Mouse (Mus musculus) stomach, embryonic 15.5 days (tissue): ENCODE results near the gene Pik3r3. TPM values are rescaled to one million over a fixed set of nuclear protein-coding genes. Genes with fewer than 3 reads are reported as not detected.
"Not testable (repeated sequence)": the region's sequence is repeated elsewhere in the genome, so short reads cannot be mapped to it uniquely, and the experiment has no call there.

Source experiments
- ATAC-seq: fragments of 200-750 bp; cut with Nextera tagmentation; 2 replicates; pipeline ENCODE4 v1.8.0; 2017; ENCODE audit warnings: low read depth, moderate number of reproducible peaks, moderate TSS enrichment; ENCODE audit not compliant: insufficient read depth, low FRiP score
- H3K27ac ChIP-seq: fragments of 300-500 bp; sonication (generic); 2 replicates; pipeline ENCODE4 v1.5.1; 2015; ENCODE audit warnings: mild to moderate bottlenecking, inconsistent platforms
- H3K27me3 ChIP-seq: fragments of 300-500 bp; sonication (generic); replicated peaks from 2 replicates; pipeline ENCODE4 v1.6.1; 2015; ENCODE audit warnings: inconsistent platforms
- H3K36me3 ChIP-seq: fragments of 300-500 bp; sonication (generic); 2 replicates; pipeline ENCODE4 v1.6.1; 2015; ENCODE audit warnings: inconsistent platforms
- H3K4me1 ChIP-seq: fragments of 300-500 bp; sonication (generic); 2 replicates; pipeline ENCODE4 v1.6.1; 2015; ENCODE audit warnings: inconsistent platforms
- H3K4me2 ChIP-seq: fragments of 300-500 bp; sonication (generic); 2 replicates; pipeline ENCODE4 v1.6.1; 2015; ENCODE audit warnings: mild to moderate bottlenecking, inconsistent platforms
- H3K4me3 ChIP-seq: fragments of 300-500 bp; sonication (generic); replicated peaks from 2 replicates; pipeline ENCODE4 v1.5.1; 2015; ENCODE audit warnings: inconsistent platforms
- H3K9ac ChIP-seq: fragments of 300-500 bp; sonication (generic); 2 replicates; pipeline ENCODE4 v1.6.1; 2015; ENCODE audit warnings: inconsistent platforms
- H3K9me3 ChIP-seq: fragments of 300-500 bp; sonication (generic); 2 replicates; pipeline ENCODE4 v1.6.1; 2016; ENCODE audit warnings: inconsistent platforms
- WGBS: fragments of 180-500 bp; shearing (Covaris S2); methylation state at CpG from one replicate; pipeline ENCODE4 v1.1.7; 2015; 5-methylcytosine and 5-hydroxymethylcytosine counted together
- polyA plus RNA-seq: library from polyadenylated mRNA; unstranded; fragments of >200 nt; fragmentation: Nextera tagmentation; extraction: Ambion mirVana; gene quantifications from 2 replicates; pipeline ENCODE4 v1.2.1, GENCODE M21; 2015

The Pik3r3 gene
- polyA plus RNA-seq, 1 experiment from 2014 or later = 9.3 TPM

- 41% methylated on average over 4 of the region's 4 CpGs for WGBS
- Histone ChIP-seq H3K9ac (no peak overlapping the region), H3K4me3 (no peak overlapping the region), H3K4me2 (no peak overlapping the region), H3K9me3 (no peaks in the 10 kb centered on the region), H3K27me3 (no peaks in the 10 kb centered on the region), H3K27ac (no peak overlapping the region), H3K4me1 (no peaks in the 10 kb centered on the region), H3K36me3 (no peaks in the 10 kb centered on the region)
- no peak for ATAC-seq
Observed at GRCm38 (mm10) chr4:116192286-116192835, 29.1 kb upstream of the Pik3r3 start.

- Histone ChIP-seq H3K4me3 (no peak overlapping the region), H3K4me1 (no peaks in the 10 kb centered on the region), H3K9ac (no peak overlapping the region), H3K4me2 (no peak overlapping the region), H3K27me3 (no peaks in the 10 kb centered on the region), H3K36me3 (no peaks in the 10 kb centered on the region), H3K9me3 (no peaks in the 10 kb centered on the region), H3K27ac (no peak overlapping the region)
- peak; percentile 89 for ATAC-seq
- WGBS = 50% methylated on average over 9 of the region's 9 CpGs
Observed at GRCm38 (mm10) chr4:116193583-116194383, 27.6 kb upstream of the Pik3r3 start.

- Histone ChIP-seq H3K27ac (no peak overlapping the region), H3K27me3 (no peaks in the 10 kb centered on the region), H3K36me3 (no peaks in the 10 kb centered on the region), H3K4me3 (no peak overlapping the region), H3K9ac (no peak overlapping the region), H3K4me2 (no peak overlapping the region), H3K9me3 (no peaks in the 10 kb centered on the region), H3K4me1 (no peaks in the 10 kb centered on the region)
- ATAC-seq = no peak
- 80% methylated on average over 2 of the region's 2 CpGs for WGBS
Observed at GRCm38 (mm10) chr4:116198422-116198821, 23.0 kb upstream of the Pik3r3 start.

- H3K9ac ChIP-seq = no peak overlapping the region
- ATAC-seq = no peak
- H3K9me3 ChIP-seq = no peaks in the 10 kb centered on the region
- 57% methylated on average over 3 of the region's 3 CpGs for WGBS
- no peak overlapping the region for H3K4me3 ChIP-seq
- H3K27ac ChIP-seq = no peak overlapping the region
- H3K4me1 ChIP-seq = 0 out of 2 replicates have a peak, but pooled peaks cover 3% of the 10 kb centered on the region
- no peaks in the 10 kb centered on the region for H3K36me3 ChIP-seq
- no peaks in the 10 kb centered on the region for H3K27me3 ChIP-seq
- H3K4me2 ChIP-seq = no peak overlapping the region
Observed at GRCm38 (mm10) chr4:116204422-116204821, 17.0 kb upstream of the Pik3r3 start.

DNA sequence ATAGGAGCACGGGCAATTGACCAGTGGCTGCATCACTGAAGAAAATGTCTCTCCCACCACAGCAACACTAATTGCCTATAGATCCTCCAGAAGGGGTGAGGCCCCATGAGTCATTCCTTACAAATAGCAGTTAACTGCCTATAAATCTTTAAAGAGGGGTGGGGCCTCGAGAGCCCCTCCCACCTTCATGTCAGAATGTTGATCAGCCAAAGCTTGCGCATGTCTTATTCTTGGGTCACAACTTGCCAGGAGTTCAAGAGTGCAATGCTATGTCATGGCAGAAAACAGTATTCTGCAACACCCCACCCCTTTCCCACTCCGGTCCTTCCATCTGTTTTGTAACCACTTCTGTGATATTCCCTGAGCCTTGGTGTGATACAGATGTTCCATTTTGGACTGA lies 14.9 kb upstream of the Pik3r3 start:
- no peak overlapping the region for H3K27ac ChIP-seq
- H3K4me3 ChIP-seq = no peak overlapping the region
- H3K4me1 ChIP-seq = 0 out of 2 replicates have a peak, but pooled peaks cover 3% of the 10 kb centered on the region
- no peak for ATAC-seq
- no peaks in the 10 kb centered on the region for H3K27me3 ChIP-seq
- no peak overlapping the region for H3K4me2 ChIP-seq
- no peaks in the 10 kb centered on the region for H3K9me3 ChIP-seq
- H3K9ac ChIP-seq = no peak overlapping the region
- no peaks in the 10 kb centered on the region for H3K36me3 ChIP-seq
- WGBS = 66% methylated on average over 4 of the region's 4 CpGs

GRCm38 (mm10) chr4:116208891-116209290 lies 12.5 kb upstream of the Pik3r3 start:
- Histone ChIP-seq H3K9ac (no peak overlapping the region), H3K9me3 (no peaks in the 10 kb centered on the region), H3K4me3 (no peak overlapping the region), H3K27me3 (no peaks in the 10 kb centered on the region), H3K4me2 (no peak overlapping the region), H3K27ac (no peak overlapping the region), H3K4me1 (0 out of 2 replicates have a peak, but pooled peaks cover 3% of the 10 kb centered on the region), H3K36me3 (no peaks in the 10 kb centered on the region)
- ATAC-seq = no peak
- 76% methylated on average over 1 of the region's 1 CpGs for WGBS

- H3K36me3 ChIP-seq = no peaks in the 10 kb centered on the region
- no peak overlapping the region for H3K4me3 ChIP-seq
- H3K4me2 ChIP-seq = no peak overlapping the region
- H3K9me3 ChIP-seq = no peaks in the 10 kb centered on the region
- no peak for ATAC-seq
- no peak overlapping the region for H3K9ac ChIP-seq
- H3K27ac ChIP-seq = no peak overlapping the region
- 81% methylated on average over 2 of the region's 2 CpGs for WGBS
- H3K4me1 ChIP-seq = peaks cover 5% of the 10 kb centered on the region; the same call in 1 of the 2 replicates
- H3K27me3 ChIP-seq = no peaks in the 10 kb centered on the region
Observed at GRCm38 (mm10) chr4:116215895-116216605, 5.4 kb upstream of the Pik3r3 start.

- no peaks in the 10 kb centered on the region for H3K27me3 ChIP-seq
- 28% methylated on average over 2 of the region's 2 CpGs for WGBS
- H3K27ac ChIP-seq = no peak overlapping the region
- no peak for ATAC-seq
- no peak overlapping the region for H3K4me2 ChIP-seq
- peaks cover 5% of the 10 kb centered on the region; the same call in 1 of the 2 replicates for H3K4me1 ChIP-seq
- H3K9ac ChIP-seq = no peak overlapping the region
- no peak overlapping the region for H3K4me3 ChIP-seq
- no peaks in the 10 kb centered on the region for H3K9me3 ChIP-seq
- H3K36me3 ChIP-seq = no peaks in the 10 kb centered on the region
Observed at GRCm38 (mm10) chr4:116217046-116217445, 4.4 kb upstream of the Pik3r3 start.

GRCm38 (mm10) chr4:116217661-116218060 lies 3.8 kb upstream of the Pik3r3 start:
- H3K9ac ChIP-seq, H3K27ac ChIP-seq, H3K36me3 ChIP-seq, H3K4me3 ChIP-seq, H3K27me3 ChIP-seq, H3K9me3 ChIP-seq, ATAC-seq, H3K4me1 ChIP-seq, H3K4me2 ChIP-seq: not testable (repeated sequence)
- WGBS = 80% methylated on average over 1 of the region's 1 CpGs

- Histone ChIP-seq H3K27me3 (no peaks in the 10 kb centered on the region), H3K4me2 (no peak overlapping the region), H3K4me1 (peaks cover 5% of the 10 kb centered on the region; the same call in 1 of the 2 replicates), H3K4me3 (no peak overlapping the region), H3K27ac (no peak overlapping the region), H3K9me3 (no peaks in the 10 kb centered on the region), H3K9ac (no peak overlapping the region), H3K36me3 (no peaks in the 10 kb centered on the region)
- ATAC-seq = no peak
- WGBS = 74% methylated on average over 1 of the region's 1 CpGs
Observed at GRCm38 (mm10) chr4:116219056-116219455, 2.4 kb upstream of the Pik3r3 start.

- Histone ChIP-seq H3K4me2 (peak overlapping the region; percentile 75), H3K4me3 (peak overlapping the region; percentile 68), H3K4me1 (peaks cover 5% of the 10 kb centered on the region; the same call in 1 of the 2 replicates), H3K9ac (peak overlapping the region; percentile 44; the same call in 1 of the 2 replicates), H3K36me3 (no peaks in the 10 kb centered on the region), H3K9me3 (no peaks in the 10 kb centered on the region), H3K27me3 (no peaks in the 10 kb centered on the region), H3K27ac (peak overlapping the region; percentile 95)
- 14% methylated on average over 6 of the region's 6 CpGs for WGBS
- ATAC-seq = no peak
Observed at GRCm38 (mm10) chr4:116220071-116220650, 1.3 kb upstream of the Pik3r3 start.
